Mouse (Mus musculus) embryonic facial prominence, embryonic 12.5 days (tissue): ENCODE measurements at regions not wholly inside any gene's neighbourhood (a gene's known extent, or its start where the extent isn't known, plus 50 kb on each side); places are given as distances from the start of the nearest gene placed in this dataset.

ENCODE experiments used
- ATAC-seq: fragments of 200-750 bp; cut with Nextera tagmentation; 2 replicates; pipeline ENCODE4 v1.8.0; 2017; ENCODE audit not compliant: insufficient number of reproducible peaks, insufficient read depth, low FRiP score, low TSS enrichment
- H3K27ac ChIP-seq: fragments of 300-500 bp; sonication (generic); 2 replicates; pipeline ENCODE4 v1.5.1; 2016; ENCODE audit warnings: mild to moderate bottlenecking
- H3K27me3 ChIP-seq: fragments of 300-500 bp; sonication (generic); 2 replicates; pipeline ENCODE4 v1.6.1; 2016; ENCODE audit warnings: mild to moderate bottlenecking, moderate library complexity
- H3K36me3 ChIP-seq: fragments of 300-500 bp; sonication (generic); 2 replicates; pipeline ENCODE4 v1.6.1; 2016; ENCODE audit warnings: mild to moderate bottlenecking
- H3K4me1 ChIP-seq: fragments of 300-500 bp; sonication (generic); 2 replicates; pipeline ENCODE4 v1.6.1; 2016
- H3K4me2 ChIP-seq: fragments of 300-500 bp; sonication (generic); replicated peaks from 2 replicates; pipeline ENCODE4 v1.6.1; 2016; ENCODE audit warnings: mild to moderate bottlenecking, moderate library complexity
- H3K4me3 ChIP-seq: fragments of 300-500 bp; sonication (generic); 2 replicates; pipeline ENCODE4 v1.5.1; 2016; ENCODE audit warnings: mild to moderate bottlenecking
- H3K9ac ChIP-seq: fragments of 300-500 bp; sonication (generic); 2 replicates; pipeline ENCODE4 v1.6.1; 2016; ENCODE audit warnings: mild to moderate bottlenecking, moderate library complexity
- H3K9me3 ChIP-seq: fragments of 300-500 bp; sonication (generic); 2 replicates; pipeline ENCODE4 v1.6.1; 2016; ENCODE audit warnings: mild to moderate bottlenecking, moderate library complexity
- WGBS: fragments of 180-500 bp; shearing (Covaris S2); methylation state at CpG from one replicate; pipeline ENCODE4 v1.1.7; 2016; 5-methylcytosine and 5-hydroxymethylcytosine counted together

GRCm38 (mm10) chr7:111370421-111370887 is 287.6 kb upstream of the Eif4g2 start:
- ATAC-seq, result no peak
- 37% methylated on average over 2 of the region's 2 CpGs for WGBS

GRCm38 (mm10) chr7:111368296-111369004 is 285.6 kb upstream of the Eif4g2 start:
- ATAC-seq, result no peak
- Histone ChIP-seq H3K27me3 (no peaks in the 10 kb centered on the region), H3K4me1 (peaks cover 8% of the 10 kb centered on the region; the same call in 1 of the 2 replicates), H3K4me3 (no peak overlapping the region), H3K36me3 (no peaks in the 10 kb centered on the region), H3K9me3 (no peaks in the 10 kb centered on the region), H3K27ac (no peak overlapping the region), H3K9ac (no peak overlapping the region), H3K4me2 (no peak overlapping the region)
- WGBS, result 44% methylated on average over 2 of the region's 2 CpGs

More at GRCm38 (mm10) chr7:111370421-111370887, 287.6 kb upstream of the Eif4g2 start:
- Histone ChIP-seq H3K9me3 (no peaks in the 10 kb centered on the region), H3K27ac (no peak overlapping the region), H3K36me3 (no peaks in the 10 kb centered on the region), H3K4me2 (no peak overlapping the region), H3K27me3 (no peaks in the 10 kb centered on the region), H3K9ac (no peak overlapping the region), H3K4me3 (no peak overlapping the region), H3K4me1 (peaks cover 8% of the 10 kb centered on the region; the same call in 1 of the 2 replicates)

GRCm38 (mm10) chr7:111366951-111367653 is 284.3 kb upstream of the Eif4g2 start:
- peaks cover 8% of the 10 kb centered on the region; the same call in 1 of the 2 replicates for H3K4me1 ChIP-seq
- WGBS, result 81% methylated on average over 4 of the region's 4 CpGs

GRCm38 (mm10) chr7:111365384-111365783 is 282.6 kb upstream of the Eif4g2 start:
- Histone ChIP-seq H3K4me1 (peaks cover 8% of the 10 kb centered on the region; the same call in 1 of the 2 replicates), H3K4me3 (no peak overlapping the region), H3K9ac (no peak overlapping the region), H3K36me3 (no peaks in the 10 kb centered on the region), H3K4me2 (no peak overlapping the region), H3K27me3 (no peaks in the 10 kb centered on the region), H3K27ac (no peak overlapping the region), H3K9me3 (no peaks in the 10 kb centered on the region)
- no peak for ATAC-seq
- 63% methylated on average over 5 of the region's 5 CpGs for WGBS

More at GRCm38 (mm10) chr7:111366951-111367653, 284.3 kb upstream of the Eif4g2 start:
- no peak for ATAC-seq
- Histone ChIP-seq H3K36me3 (no peaks in the 10 kb centered on the region), H3K4me3 (no peak overlapping the region), H3K9ac (no peak overlapping the region), H3K9me3 (no peaks in the 10 kb centered on the region), H3K4me2 (no peak overlapping the region), H3K27ac (no peak overlapping the region), H3K27me3 (no peaks in the 10 kb centered on the region)

- H3K4me1 ChIP-seq, result peaks cover 2% of the 10 kb centered on the region; the same call in 1 of the 2 replicates
- H3K27me3 ChIP-seq, result no peaks in the 10 kb centered on the region
- no peak overlapping the region for H3K9ac ChIP-seq
- ATAC-seq, result no peak
- H3K4me3 ChIP-seq, result no peak overlapping the region
- no peak overlapping the region for H3K27ac ChIP-seq
- no peaks in the 10 kb centered on the region for H3K36me3 ChIP-seq
- H3K9me3 ChIP-seq, result no peaks in the 10 kb centered on the region
- no peak overlapping the region for H3K4me2 ChIP-seq
- 93% methylated on average over 5 of the region's 5 CpGs for WGBS
Measured at GRCm38 (mm10) chr7:111363206-111363605, 280.4 kb upstream of the Eif4g2 start.

- WGBS, result 70% methylated on average over 4 of the region's 4 CpGs
- Histone ChIP-seq H3K9me3 (no peaks in the 10 kb centered on the region), H3K36me3 (no peaks in the 10 kb centered on the region), H3K4me1 (no peaks in the 10 kb centered on the region), H3K4me3 (no peak overlapping the region), H3K9ac (no peak overlapping the region), H3K27ac (no peak overlapping the region), H3K27me3 (no peaks in the 10 kb centered on the region), H3K4me2 (no peak overlapping the region)
- no peak for ATAC-seq
Measured at GRCm38 (mm10) chr7:111362646-111363045, 279.8 kb upstream of the Eif4g2 start.

GRCm38 (mm10) chr7:111355088-111355656 is 272.3 kb upstream of the Eif4g2 start:
- no peaks in the 10 kb centered on the region for H3K4me1 ChIP-seq
- no peak overlapping the region for H3K4me2 ChIP-seq
- no peak overlapping the region for H3K4me3 ChIP-seq
- H3K9ac ChIP-seq, result no peak overlapping the region
- H3K36me3 ChIP-seq, result no peaks in the 10 kb centered on the region
- 72% methylated on average over 2 of the region's 2 CpGs for WGBS
- no peak overlapping the region for H3K27ac ChIP-seq
- H3K9me3 ChIP-seq, result no peaks in the 10 kb centered on the region
- H3K27me3 ChIP-seq, result no peaks in the 10 kb centered on the region
- ATAC-seq, result no peak

- Histone ChIP-seq H3K9me3 (no peaks in the 10 kb centered on the region), H3K36me3 (no peaks in the 10 kb centered on the region), H3K4me1 (no peaks in the 10 kb centered on the region), H3K27me3 (no peaks in the 10 kb centered on the region), H3K9ac (no peak overlapping the region), H3K4me2 (no peak overlapping the region), H3K27ac (no peak overlapping the region), H3K4me3 (no peak overlapping the region)
- no peak for ATAC-seq
- WGBS, result 58% methylated on average over 4 of the region's 4 CpGs
Measured at GRCm38 (mm10) chr7:111354066-111354465, 271.2 kb upstream of the Eif4g2 start.

- no peaks in the 10 kb centered on the region for H3K4me1 ChIP-seq
- no peak overlapping the region for H3K9ac ChIP-seq
- no peak for ATAC-seq
- no peaks in the 10 kb centered on the region for H3K9me3 ChIP-seq
- H3K27me3 ChIP-seq, result no peaks in the 10 kb centered on the region
- no peaks in the 10 kb centered on the region for H3K36me3 ChIP-seq
- WGBS, result 94% methylated on average over 2 of the region's 2 CpGs
- no peak overlapping the region for H3K4me3 ChIP-seq
- H3K4me2 ChIP-seq, result no peak overlapping the region
- no peak overlapping the region for H3K27ac ChIP-seq
Measured at GRCm38 (mm10) chr7:111352176-111352575, 269.3 kb upstream of the Eif4g2 start.

GRCm38 (mm10) chr7:111345117-111345516 is 262.3 kb upstream of the Eif4g2 start:
- H3K4me3 ChIP-seq, result no peak overlapping the region
- no peaks in the 10 kb centered on the region for H3K36me3 ChIP-seq
- H3K27ac ChIP-seq, result no peak overlapping the region
- no peak overlapping the region for H3K9ac ChIP-seq
- no peak overlapping the region for H3K4me2 ChIP-seq
- no peak for ATAC-seq
- H3K27me3 ChIP-seq, result no peaks in the 10 kb centered on the region
- no peaks in the 10 kb centered on the region for H3K4me1 ChIP-seq
- H3K9me3 ChIP-seq, result no peaks in the 10 kb centered on the region
- WGBS, result 72% methylated on average over 1 of the region's 1 CpGs

GRCm38 (mm10) chr7:111337053-111337452 is 254.2 kb upstream of the Eif4g2 start:
- no peaks in the 10 kb centered on the region for H3K27me3 ChIP-seq
- ATAC-seq, result no peak
- H3K9ac ChIP-seq, result no peak overlapping the region
- no peak overlapping the region for H3K27ac ChIP-seq
- H3K9me3 ChIP-seq, result no peaks in the 10 kb centered on the region
- H3K4me1 ChIP-seq, result no peaks in the 10 kb centered on the region
- 60% methylated on average over 3 of the region's 3 CpGs for WGBS
- H3K4me3 ChIP-seq, result no peak overlapping the region
- H3K36me3 ChIP-seq, result no peaks in the 10 kb centered on the region
- no peak overlapping the region for H3K4me2 ChIP-seq

GRCm38 (mm10) chr7:111322901-111323300 is 240.1 kb upstream of the Eif4g2 start:
- 85% methylated on average over 6 of the region's 6 CpGs for WGBS
- H3K4me2 ChIP-seq, result no peak overlapping the region
- ATAC-seq, result no peak

More at GRCm38 (mm10) chr7:111322901-111323300, 240.1 kb upstream of the Eif4g2 start:
- Histone ChIP-seq H3K36me3 (no peaks in the 10 kb centered on the region), H3K9ac (no peak overlapping the region), H3K27me3 (no peaks in the 10 kb centered on the region), H3K9me3 (no peaks in the 10 kb centered on the region), H3K27ac (no peak overlapping the region), H3K4me3 (no peak overlapping the region), H3K4me1 (no peaks in the 10 kb centered on the region)
